Comparison of ENCODE assay signal across 8 mouse cellular contexts in genomic region chr13:37508385-37509351, GRCm38 (mm10).
DNase-seq lines count a peak whose midpoint lies in the region; ATAC-seq and TF ChIP-seq lines count a peak whose summit lies in the region.

No protein-coding gene starts in this region.

- peaks cover 41 to 46% of the 10 kb centered on the region in 2 experiments for H3K4me1 ChIP-seq in heart, embryonic 14.5 days (ENCODE audit: control insufficient read depth in 2 of 2, insufficient read depth in 2 of 2, low read length in 2 of 2)
- H3K4me1 ChIP-seq in kidney, postnatal 0 days (replicated peaks; ENCODE audit: insufficient read depth, low read length): peaks cover 27% of the 10 kb centered on the region

- no peak for TF ChIP-seq CTCF in kidney, postnatal 0 days (IDR thresholded peaks at IDR 0.05; ENCODE audit: low read depth)

- peak; percentile 44 to 52 for DNase-seq in cerebellum, postnatal 14 days
- no peak for DNase-seq in cerebellum, adult 9-11 months
- DNase-seq in adrenal gland, postnatal 10 days: peak; percentile 73
- no peak for DNase-seq in kidney, postnatal 0 days (ENCODE audit: low spot score)
- DNase-seq in lung, postnatal 25 days (ENCODE audit: low spot score): peak; percentile 68
- DNase-seq in left cerebral cortex, adult 8-10 months (ENCODE audit: low spot score in 2 of 2): no peak
- no peak for DNase-seq in spleen, postnatal 4 days (ENCODE audit: low spot score in 2 of 2)

- no peaks in the 10 kb centered on the region for H3K36me3 ChIP-seq in heart, embryonic 14.5 days (ENCODE audit: control insufficient read depth, insufficient read depth, low read length)
- no peaks in the 10 kb centered on the region for H3K36me3 ChIP-seq in kidney, postnatal 0 days (ENCODE audit: insufficient read depth, low read length)

- ATAC-seq in heart, embryonic 14.5 days (ENCODE audit: insufficient number of reproducible peaks, insufficient read depth, low FRiP score, low read depth): peak; percentile 38; the same call in 1 of the 2 replicates
- no peak for ATAC-seq in kidney, postnatal 0 days (replicated peaks; ENCODE audit: low FRiP score, low read depth)

- H3K9ac ChIP-seq in heart, embryonic 14.5 days (ENCODE audit: low read length): peak overlapping the region; percentile 7; the same call in 1 of the 2 replicates
- no peak overlapping the region for H3K9ac ChIP-seq in kidney, postnatal 0 days (ENCODE audit: low read depth, low read length)

- peak overlapping the region; percentile 33 for H3K4me2 ChIP-seq in heart, embryonic 14.5 days (ENCODE audit: low read length)
- H3K4me2 ChIP-seq in kidney, postnatal 0 days (ENCODE audit: low read length): 0 out of 2 replicates have a peak overlapping the region, but pooled peaks have one; percentile 0

- no peaks in the 10 kb centered on the region for H3K9me3 ChIP-seq in heart, embryonic 14.5 days (ENCODE audit: control insufficient read depth, low read length)
- H3K9me3 ChIP-seq in kidney, postnatal 0 days (replicated peaks; ENCODE audit: low read length): no peaks in the 10 kb centered on the region

- peak overlapping the region; percentile 65 to 74 for H3K27ac ChIP-seq in heart, embryonic 14.5 days (replicated peaks in 1 of 2; ENCODE audit: control insufficient read depth in 1 of 2, insufficient read depth in 1 of 2, low read depth in 2 of 2, low read length in 2 of 2)
- H3K27ac ChIP-seq in kidney, postnatal 0 days: peak overlapping the region; percentile 78

- no peaks in the 10 kb centered on the region for H3K27me3 ChIP-seq in heart, embryonic 14.5 days (ENCODE audit: control insufficient read depth, insufficient read depth, low read length)
- no peaks in the 10 kb centered on the region for H3K27me3 ChIP-seq in kidney, postnatal 0 days (ENCODE audit: insufficient read depth, low read length)

- 28% methylated on average over 19 of the region's 19 CpGs for WGBS in heart, embryonic 14.5 days
- WGBS in kidney, postnatal 0 days: 46% methylated on average over 19 of the region's 19 CpGs

- no peak overlapping the region for H3K4me3 ChIP-seq in heart, embryonic 14.5 days (ENCODE audit: control insufficient read depth in 1 of 2, insufficient read depth in 1 of 2, low read depth in 1 of 2, low read length in 2 of 2)
- no peak overlapping the region for H3K4me3 ChIP-seq in kidney, postnatal 0 days (replicated peaks; ENCODE audit: low read depth, low read length)

Comparison
In these comparisons a context has a peak if more than half of its experiments do, and no peak if none do; other contexts are left out.
1. DNase-seq: peak in cerebellum, postnatal 14 days (2 of 2), adrenal gland, postnatal 10 days (single experiment) and lung, postnatal 25 days (single experiment); none in cerebellum, adult 9-11 months (single experiment), kidney, postnatal 0 days (single experiment), left cerebral cortex, adult 8-10 months (0 of 2) and spleen, postnatal 4 days (0 of 2).